Mouse (Mus musculus) testis, adult 2 months (tissue): ENCODE results near the gene Upb1. TPM values are rescaled to one million over a fixed set of nuclear protein-coding genes. Genes with fewer than 3 reads are reported as not detected.
A peak's percentile ranks its signal among the peaks of the same experiment; 100 is the strongest.
"Not testable (repeated sequence)": the region's sequence is repeated elsewhere in the genome, so short reads cannot be mapped to it uniquely, and the experiment has no call there.

Experiments
- H3K27ac ChIP-seq: fragments of 200-500 bp; 2 replicates; pipeline ENCODE4 v1.5.1; 2012; ENCODE audit warnings: low read depth, low read length; ENCODE audit not compliant: control insufficient read depth, insufficient read depth
- H3K27me3 ChIP-seq: fragments of 200-500 bp; 2 replicates; pipeline ENCODE4 v1.6.1; 2012; ENCODE audit warnings: mild to moderate bottlenecking, low read length, moderate library complexity; ENCODE audit not compliant: control insufficient read depth, insufficient read depth
- H3K36me3 ChIP-seq: fragments of 200-500 bp; 2 replicates; pipeline ENCODE4 v1.6.1; 2012; ENCODE audit warnings: mild to moderate bottlenecking, low read length; ENCODE audit not compliant: control insufficient read depth, insufficient read depth
- H3K4me1 ChIP-seq: fragments of 200-500 bp; 2 replicates; pipeline ENCODE4 v1.6.1; 2012; ENCODE audit warnings: low read length; ENCODE audit not compliant: control insufficient read depth, insufficient read depth
- H3K4me3 ChIP-seq: fragments of 200-500 bp; 2 replicates; pipeline ENCODE4 v1.5.1; 2012; ENCODE audit warnings: low read depth, mild to moderate bottlenecking, low read length, moderate library complexity, mixed read lengths; ENCODE audit not compliant: control insufficient read depth
- CTCF ChIP-seq: fragments of 200-500 bp; IDR thresholded peaks from 2 replicates; pipeline ENCODE4 v1.5.1; 2012; ENCODE audit warnings: low read depth, mild to moderate bottlenecking, inconsistent platforms, low read length, moderate library complexity; ENCODE audit not compliant: control insufficient read depth, insufficient read depth, insufficient replicate concordance
- POLR2A ChIP-seq: fragments of 200-500 bp; IDR thresholded peaks from 2 replicates; pipeline ENCODE4 v1.6.1; 2012; ENCODE audit warnings: low read depth, mild to moderate bottlenecking, inconsistent platforms, low read length, moderate library complexity; ENCODE audit not compliant: control insufficient read depth
- polyA plus RNA-seq: library from polyadenylated mRNA; depleted of rRNA; stranded (reverse); fragments of >200 nt; gene quantifications from 2 replicates; pipeline ENCODE4 v1.2.3, GENCODE M21; 2012

Gene Upb1
- polyA plus RNA-seq, 1 experiment = 0.20 TPM

GRCm38 (mm10) chr10:75378688-75379087 lies 22.2 kb upstream of the Upb1 start:
- H3K27me3 ChIP-seq = no peaks in the 10 kb centered on the region
- H3K4me3 ChIP-seq = no peak overlapping the region
- peaks cover 5% of the 10 kb centered on the region for H3K4me1 ChIP-seq
- no peaks in the 10 kb centered on the region for H3K36me3 ChIP-seq
- H3K27ac ChIP-seq = no peak overlapping the region
- TF ChIP-seq POLR2A = no peak

- TF ChIP-seq POLR2A (no peak), CTCF (no peak)
- Histone ChIP-seq H3K27ac (no peak overlapping the region), H3K27me3 (no peaks in the 10 kb centered on the region), H3K4me3 (no peak overlapping the region), H3K4me1 (no peaks in the 10 kb centered on the region), H3K36me3 (no peaks in the 10 kb centered on the region)
Measured at GRCm38 (mm10) chr10:75390156-75390555, 10.8 kb upstream of the Upb1 start.

GRCm38 (mm10) chr10:75390832-75391231 lies 10.1 kb upstream of the Upb1 start:
- no peak for TF ChIP-seq POLR2A
- TF ChIP-seq CTCF = no peak
- no peaks in the 10 kb centered on the region for H3K36me3 ChIP-seq
- no peaks in the 10 kb centered on the region for H3K27me3 ChIP-seq
- H3K27ac ChIP-seq = no peak overlapping the region
- no peaks in the 10 kb centered on the region for H3K4me1 ChIP-seq
- no peak overlapping the region for H3K4me3 ChIP-seq

GRCm38 (mm10) chr10:75394796-75395195 lies 6.1 kb upstream of the Upb1 start:
- Histone ChIP-seq H3K4me1 (no peaks in the 10 kb centered on the region), H3K36me3 (no peaks in the 10 kb centered on the region)
- TF ChIP-seq POLR2A = no peak
- TF ChIP-seq CTCF = no peak

GRCm38 (mm10) chr10:75396966-75397365 lies 3.9 kb upstream of the Upb1 start:
- Histone ChIP-seq H3K27me3 (no peaks in the 10 kb centered on the region), H3K4me1 (no peaks in the 10 kb centered on the region), H3K36me3 (no peaks in the 10 kb centered on the region), H3K4me3 (no peak overlapping the region), H3K27ac (no peak overlapping the region)
- TF ChIP-seq CTCF (0 out of 2 replicates have a peak, but pooled peaks have one; percentile 7), POLR2A (no peak)

More at GRCm38 (mm10) chr10:75394796-75395195, 6.1 kb upstream of the Upb1 start:
- Histone ChIP-seq H3K27ac (no peak overlapping the region), H3K4me3 (peak overlapping the region; percentile 12; the same call in 1 of the 2 replicates), H3K27me3 (no peaks in the 10 kb centered on the region)

GRCm38 (mm10) chr10:75405916-75406315 lies 5.0 kb downstream of the Upb1 start:
- H3K4me1 ChIP-seq = no peaks in the 10 kb centered on the region
- H3K27ac ChIP-seq = no peak overlapping the region
- no peaks in the 10 kb centered on the region for H3K27me3 ChIP-seq
- TF ChIP-seq CTCF (no peak), POLR2A (no peak)
- no peak overlapping the region for H3K4me3 ChIP-seq
- H3K36me3 ChIP-seq = no peaks in the 10 kb centered on the region

GRCm38 (mm10) chr10:75406755-75407154 lies 5.8 kb downstream of the Upb1 start:
- no peaks in the 10 kb centered on the region for H3K36me3 ChIP-seq

GRCm38 (mm10) chr10:75407741-75408140 lies 6.8 kb downstream of the Upb1 start:
- Histone ChIP-seq H3K27ac (no peak overlapping the region), H3K4me3 (no peak overlapping the region), H3K27me3 (no peaks in the 10 kb centered on the region), H3K36me3 (no peaks in the 10 kb centered on the region), H3K4me1 (peaks cover 6% of the 10 kb centered on the region)
- TF ChIP-seq CTCF = no peak
- no peak for TF ChIP-seq POLR2A

More at GRCm38 (mm10) chr10:75406755-75407154, 5.8 kb downstream of the Upb1 start:
- H3K27me3 ChIP-seq = no peaks in the 10 kb centered on the region
- H3K4me3 ChIP-seq = no peak overlapping the region
- no peaks in the 10 kb centered on the region for H3K4me1 ChIP-seq
- TF ChIP-seq CTCF (no peak), POLR2A (no peak; the same call in 1 of the 2 replicates)
- H3K27ac ChIP-seq = no peak overlapping the region

GRCm38 (mm10) chr10:75411343-75412113 lies 10.6 kb downstream of the Upb1 start:
- not testable (repeated sequence) for H3K4me3 ChIP-seq, H3K4me1 ChIP-seq, H3K27ac ChIP-seq, H3K27me3 ChIP-seq, H3K36me3 ChIP-seq
